Mouse (Mus musculus) gastrocnemius, postnatal 14 days (tissue): ENCODE measurements around the gene Anxa10. TPM values are rescaled to one million over a fixed set of nuclear protein-coding genes. Genes with fewer than 3 reads are reported as not detected.

ENCODE experiments used
- DNase-seq: peaks from one replicate; pipeline ENCODE4 v3.0.0; 2021; ENCODE audit warnings: mixed read lengths
- intact Hi-C: fragments of 180-260 bp; cut with DNase I; formaldehyde crosslinking; loops from one replicate; pipeline ENCODE4 v1.15.1; 2025; ENCODE audit warnings: low total_unique reads
- long read RNA-seq, 2 experiments: library from polyadenylated mRNA; stranded (forward); transcript quantifications; one replicate each; pipeline ENCODE4 v2.0.0; 2021
- total RNA-seq, 2 experiments: library from RNA; stranded (reverse); gene quantifications; 2 replicates each; pipeline ENCODE4 v1.2.3; 2021

The Anxa10 gene
- not detected for total RNA-seq
- long read RNA-seq, experiment 1: 0 reads
- long read RNA-seq, experiment 2: 0 reads

DNA sequence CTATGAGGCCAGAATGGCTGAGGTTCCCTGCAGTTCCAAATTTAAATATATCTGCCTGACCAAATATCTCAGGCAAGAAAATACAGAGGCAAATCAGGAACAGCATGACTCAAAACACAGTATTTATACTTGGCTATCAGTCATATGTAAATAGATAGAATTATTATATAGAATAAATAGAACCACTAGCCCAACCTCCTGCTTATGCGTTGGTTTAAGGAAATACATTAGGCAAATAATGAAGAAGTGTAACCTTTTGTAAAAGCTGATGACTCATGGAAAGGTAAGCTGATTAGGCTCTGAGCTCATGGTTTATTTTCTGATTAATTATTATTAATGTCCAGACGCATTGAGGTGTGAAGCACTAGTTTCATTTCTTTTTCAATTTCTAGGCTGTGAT lies at the start of gene Anxa10:
TSS of gene Anxa10 (minus strand) at position 53 of the 400 bp plus-strand sequence.
- intact Hi-C loops: no loop called here
- no peak for DNase-seq

GRCm38 (mm10) chr8:62132662-62133366 lies 9.9 kb upstream of the Anxa10 start:
- no peak for DNase-seq
- intact Hi-C loops: no loop called here

DNA sequence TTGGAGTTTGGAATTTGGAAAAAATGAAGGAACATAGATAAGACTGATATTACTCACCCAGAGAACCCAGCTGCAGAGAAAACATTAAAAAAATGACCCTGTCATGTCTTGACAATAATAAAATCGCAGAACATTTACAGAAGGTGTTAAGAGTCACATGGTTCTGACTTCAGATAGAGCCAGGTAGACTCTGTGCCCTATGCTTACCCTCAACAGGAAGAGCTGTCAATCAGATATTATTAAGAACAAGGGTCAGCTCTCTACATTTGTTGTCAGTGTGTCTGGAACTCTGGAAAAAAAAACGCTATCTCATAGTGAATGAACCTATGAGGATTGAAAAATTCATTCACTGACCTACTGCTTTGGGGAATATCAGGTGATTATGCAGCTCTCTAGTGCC lies 25.7 kb downstream of the Anxa10 start:
- DNase-seq: no peak
- intact Hi-C loops: no loop called here

DNA sequence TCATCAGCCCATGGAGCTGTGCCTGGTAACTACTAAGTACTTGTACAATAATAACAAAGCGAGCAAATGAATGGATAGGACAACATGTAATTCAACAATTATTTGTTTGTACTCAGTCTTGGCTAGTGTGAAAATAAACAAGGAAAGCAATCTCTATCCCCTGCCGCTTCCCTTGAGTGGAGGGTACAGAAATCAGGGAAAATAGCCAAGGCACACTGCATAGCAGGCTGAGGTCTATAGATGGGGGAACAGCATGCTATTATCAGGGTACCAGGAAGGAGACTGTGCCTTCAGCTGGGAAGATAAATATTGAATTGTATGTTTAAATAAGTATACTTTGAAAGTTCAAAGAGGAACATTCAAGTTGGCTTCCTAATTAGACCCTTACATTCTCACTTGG lies 41.1 kb downstream of the Anxa10 start:
- intact Hi-C loops: loop anchor here (5.0 kb wide), 1 partner anchor 1795 kb away; no protein-coding TSS in a partner anchor

DNA sequence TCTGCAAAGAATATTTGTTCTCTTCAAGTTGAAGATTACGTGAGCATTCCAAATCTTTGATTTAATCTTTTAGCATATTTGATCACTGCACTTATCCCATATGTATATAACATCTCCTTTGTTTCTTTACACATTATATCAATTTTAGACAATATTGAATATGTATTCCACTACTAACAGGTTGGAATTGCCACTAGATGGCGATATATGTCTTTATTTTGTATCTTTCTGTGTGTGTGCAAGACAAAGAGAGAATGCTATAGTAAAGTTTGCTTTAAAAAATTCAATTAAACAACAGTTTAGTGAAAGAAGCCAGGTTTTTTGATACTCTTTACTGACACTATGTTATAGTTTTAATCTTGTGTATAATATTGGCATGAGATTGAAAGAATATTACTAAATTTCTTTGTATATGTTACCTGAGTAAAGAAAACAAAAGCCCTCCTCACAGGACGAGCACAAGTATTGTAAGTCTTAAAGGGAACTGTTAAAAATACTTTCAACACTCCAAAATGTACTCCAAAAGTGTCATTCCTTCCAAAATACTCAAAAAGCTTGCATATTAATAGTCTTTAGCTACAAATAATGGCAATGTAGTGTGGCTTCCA lies 42.7 kb downstream of the Anxa10 start:
- intact Hi-C loops: loop anchor here (5.0 kb wide), 1 partner anchor 1797 kb away; no protein-coding TSS in a partner anchor
- no peak for DNase-seq

More for the DNA sequence above, 41.1 kb downstream of the Anxa10 start:
- no peak for DNase-seq

GRCm38 (mm10) chr8:62068305-62068704 lies 54.6 kb downstream of the Anxa10 start:
- intact Hi-C loops: no loop called here
- no peak for DNase-seq

DNA sequence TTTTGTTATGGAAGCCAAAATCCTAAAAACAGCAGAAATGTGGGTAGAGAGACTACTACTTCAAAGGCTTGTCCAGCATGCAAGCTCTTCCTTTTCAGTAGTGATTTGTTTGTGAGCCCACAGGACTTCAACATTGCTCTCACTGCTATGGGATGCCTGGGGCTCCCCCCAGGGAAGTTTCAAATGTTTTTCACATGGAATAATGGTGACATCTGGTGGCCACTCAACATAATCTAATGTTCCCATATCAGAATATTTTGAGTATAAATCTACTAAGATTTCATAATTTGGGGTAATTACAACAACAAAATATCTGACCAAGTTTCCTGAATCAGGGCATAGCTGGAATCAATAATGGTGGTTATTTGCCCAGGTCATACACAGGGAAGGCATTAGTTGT lies 62.6 kb downstream of the Anxa10 start:
- DNase-seq: no peak
- intact Hi-C loops: no loop called here

DNA sequence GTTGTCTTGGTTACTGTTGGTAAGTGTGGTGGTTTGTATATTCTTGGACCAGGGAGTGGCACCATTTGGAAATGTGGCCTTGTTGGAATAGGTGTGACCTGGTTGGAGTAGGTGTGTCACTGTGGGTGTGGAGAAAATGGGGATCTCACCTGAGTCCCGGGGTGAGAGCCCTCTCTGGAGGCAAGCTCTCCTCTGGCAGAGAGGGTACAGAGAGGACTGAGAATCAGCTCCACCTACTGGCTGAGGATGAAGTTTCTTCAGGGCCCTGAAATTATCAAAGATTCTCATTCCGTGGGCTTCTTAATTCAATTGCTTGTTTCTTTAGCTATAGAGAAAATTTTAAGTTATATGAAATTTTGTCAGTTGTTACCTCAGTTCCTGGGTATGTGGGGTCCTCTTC lies 76.1 kb downstream of the Anxa10 start:
- intact Hi-C loops: no loop called here
- no peak for DNase-seq

- no peak for DNase-seq
- intact Hi-C loops: no loop called here
These were observed 88.6 kb downstream of the Anxa10 start for GRCm38 (mm10) chr8:62034351-62034750.

GRCm38 (mm10) chr8:62014582-62014981 lies 108.4 kb downstream of the Anxa10 start:
- DNase-seq: no peak
- intact Hi-C loops: no loop called here

GRCm38 (mm10) chr8:62014166-62014565 lies 108.8 kb downstream of the Anxa10 start:
- intact Hi-C loops: no loop called here
- DNase-seq: no peak

Other genes with a start within 250 kb of the Anxa10 start
- gene Palld, start 220.5 kb downstream of the Anxa10 start, total RNA-seq: 100 to 1,000 TPM; 116 to 127 TPM
- gene Ddx60, start 195.1 kb downstream of the Anxa10 start, total RNA-seq: under 1 TPM; 0.33 to 0.59 TPM